Mouse (Mus musculus) spleen, adult 2 months (tissue): Measurements from ENCODE around the gene Bbc3.

Experiments used
- CTCF ChIP-seq: fragments of 200-500 bp; IDR thresholded peaks from 2 replicates; pipeline ENCODE4 v1.5.1; 2011; ENCODE audit warnings: mild to moderate bottlenecking, inconsistent platforms; ENCODE audit not compliant: insufficient read depth, insufficient read length, insufficient replicate concordance; ENCODE audit errors: extremely low read depth
- POLR2A ChIP-seq: fragments of 200-500 bp; IDR thresholded peaks from 2 replicates; pipeline ENCODE4 v1.6.1; 2011; ENCODE audit warnings: low read depth, low read length, inconsistent platforms

DNA sequence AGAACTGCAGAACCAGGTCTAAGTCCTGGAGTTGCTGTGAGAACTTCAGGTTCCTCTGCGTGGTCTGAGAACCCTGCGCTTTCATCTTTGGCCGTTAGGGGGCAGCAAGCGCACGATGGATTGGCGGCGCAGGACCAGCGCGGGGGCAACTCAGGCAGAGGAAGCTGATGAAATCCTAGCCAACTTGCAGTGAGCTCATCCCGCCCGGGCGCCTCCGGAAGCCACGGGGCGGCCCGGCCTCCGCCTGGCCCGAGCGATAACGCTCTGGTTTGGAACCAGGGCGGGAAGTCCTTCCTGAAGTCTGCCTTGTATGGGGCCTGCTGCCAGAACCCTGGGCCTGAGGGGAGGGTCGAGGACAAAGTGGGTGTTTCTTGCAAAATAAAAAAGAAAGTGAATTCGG lies 13.4 kb upstream of the Bbc3 start:
- TF ChIP-seq CTCF (peak; percentile 98), POLR2A (no peak)
